Mouse (Mus musculus): ENCODE measurements around the gene Gm20388. TPM values are rescaled to one million over a fixed set of nuclear protein-coding genes. Genes with fewer than 3 reads are reported as not detected.

The Gm20388 gene
- polyA plus RNA-seq, 1 experiment from 2014 or later, result not detected

DNA sequence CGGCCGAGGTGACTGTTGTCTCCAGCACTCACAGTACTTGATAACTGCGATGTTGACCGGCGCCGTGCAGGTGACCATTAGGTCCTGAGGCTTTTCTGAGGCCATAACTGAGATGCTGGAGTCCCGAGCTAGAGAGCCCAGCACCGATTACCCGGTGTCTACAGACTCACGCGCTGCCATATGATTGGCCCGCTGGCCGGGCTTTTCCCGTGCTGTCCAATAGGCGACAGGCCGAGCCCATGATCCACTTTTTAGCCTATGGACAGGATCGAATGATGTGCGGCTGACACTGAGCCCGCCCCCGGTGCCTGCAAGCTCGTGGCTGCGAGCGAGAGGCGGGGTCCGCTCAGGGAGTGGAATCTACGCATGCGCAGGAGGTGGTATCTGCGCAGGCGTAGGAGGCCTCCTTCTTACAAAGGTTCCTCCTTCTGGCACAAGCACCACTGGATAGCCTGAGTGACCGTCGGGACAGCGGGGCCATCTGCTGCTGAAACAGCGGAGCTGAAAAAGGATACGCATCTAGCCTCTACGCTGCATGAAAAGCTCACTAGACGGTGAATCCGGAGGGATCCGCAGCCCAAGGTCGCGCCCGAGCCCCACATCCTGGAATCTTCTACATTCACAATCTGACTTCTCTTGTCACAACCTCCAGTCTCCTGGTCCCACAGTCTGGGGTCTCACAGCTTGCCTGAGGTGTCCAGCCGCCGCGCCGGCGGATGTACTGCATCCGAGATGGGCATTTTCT lies 2532.8 kb downstream of the Gm20388 start, which contains the start of gene Mvd:
Gene Mvd (minus strand): TSS at position 161 of the 745 bp plus-strand sequence.
- Histone ChIP-seq H3K4me3 (ENCODE audit: control insufficient read depth in 1 of 2, insufficient read depth in 1 of 2, low read depth in 1 of 2, low read length in 2 of 2) (peak within 1 kb of the TSS; percentile 57 to 74), H3K9me3 (ENCODE audit: control insufficient read depth, low read length) (no peaks in the 10 kb centered on the region), H3K4me1 (ENCODE audit: control insufficient read depth in 2 of 2, insufficient read depth in 2 of 2, low read length in 2 of 2) (peaks cover 14 to 22% of the 10 kb centered on the region in 2 experiments), H3K27ac (replicated peaks in 1 of 2; ENCODE audit: control insufficient read depth in 1 of 2, insufficient read depth in 1 of 2, low read depth in 2 of 2, low read length in 2 of 2) (peak within 1 kb of the TSS; percentile 82 to 99), H3K4me2 (ENCODE audit: low read length) (peak within 1 kb of the TSS; percentile 92), H3K36me3 (ENCODE audit: control insufficient read depth, insufficient read depth, low read length) (peaks cover 11% of the 10 kb centered on the region; the same call in 1 of the 2 replicates), H3K27me3 (ENCODE audit: control insufficient read depth, insufficient read depth, low read length) (no peaks in the 10 kb centered on the region), H3K9ac (ENCODE audit: low read length) (peak within 1 kb of the TSS; percentile 88)
- ATAC-seq (ENCODE audit: insufficient number of reproducible peaks, insufficient read depth, low FRiP score, low read depth), result peak; percentile 94
- WGBS, result under 1% methylated on average over 47 of the region's 47 CpGs

- H3K27me3 ChIP-seq (ENCODE audit: control insufficient read depth, insufficient read depth, low read length), result no peaks in the 10 kb centered on the region
- peak; percentile 42 for ATAC-seq (ENCODE audit: insufficient number of reproducible peaks, insufficient read depth, low FRiP score, low read depth)
- H3K9me3 ChIP-seq (ENCODE audit: control insufficient read depth, low read length), result no peaks in the 10 kb centered on the region
- H3K36me3 ChIP-seq (ENCODE audit: control insufficient read depth, insufficient read depth, low read length), result peaks cover 6% of the 10 kb centered on the region; the same call in 1 of the 2 replicates
- H3K4me2 ChIP-seq (ENCODE audit: low read length), result peak overlapping the region; percentile 92
- 3% methylated on average over 19 of the region's 19 CpGs for WGBS
- H3K4me1 ChIP-seq (ENCODE audit: control insufficient read depth in 2 of 2, insufficient read depth in 2 of 2, low read length in 2 of 2), result peaks cover 12 to 22% of the 10 kb centered on the region in 2 experiments
- H3K27ac ChIP-seq (replicated peaks in 1 of 2; ENCODE audit: control insufficient read depth in 1 of 2, insufficient read depth in 1 of 2, low read depth in 2 of 2, low read length in 2 of 2), result peak overlapping the region; percentile 82 to 99
- H3K9ac ChIP-seq (ENCODE audit: low read length), result peak overlapping the region; percentile 88
- peak overlapping the region; percentile 52 to 57 for H3K4me3 ChIP-seq (ENCODE audit: control insufficient read depth in 1 of 2, insufficient read depth in 1 of 2, low read depth in 1 of 2, low read length in 2 of 2)
Measured at GRCm38 (mm10) chr8:122444058-122444748, 2533.6 kb downstream of the Gm20388 start.

GRCm38 (mm10) chr8:122445203-122445602 lies 2534.6 kb downstream of the Gm20388 start:
- Histone ChIP-seq H3K4me2 (ENCODE audit: low read length) (peak overlapping the region; percentile 92), H3K27ac (replicated peaks in 1 of 2; ENCODE audit: control insufficient read depth in 1 of 2, insufficient read depth in 1 of 2, low read depth in 2 of 2, low read length in 2 of 2) (peak overlapping the region; percentile 82 to 99), H3K27me3 (ENCODE audit: control insufficient read depth, insufficient read depth, low read length) (no peaks in the 10 kb centered on the region), H3K9ac (ENCODE audit: low read length) (peak overlapping the region; percentile 88), H3K9me3 (ENCODE audit: control insufficient read depth, low read length) (no peaks in the 10 kb centered on the region), H3K4me3 (ENCODE audit: control insufficient read depth in 1 of 2, insufficient read depth in 1 of 2, low read depth in 1 of 2, low read length in 2 of 2) (peak overlapping the region in 1 of 2 experiments; percentile 57; a peak in 1 of 4 replicates), H3K4me1 (ENCODE audit: control insufficient read depth in 2 of 2, insufficient read depth in 2 of 2, low read length in 2 of 2) (peaks cover 15 to 25% of the 10 kb centered on the region in 2 experiments), H3K36me3 (ENCODE audit: control insufficient read depth, insufficient read depth, low read length) (no peaks in the 10 kb centered on the region)
- 48% methylated on average over 3 of the region's 3 CpGs for WGBS
- no peak for ATAC-seq (ENCODE audit: insufficient number of reproducible peaks, insufficient read depth, low FRiP score, low read depth)

DNA sequence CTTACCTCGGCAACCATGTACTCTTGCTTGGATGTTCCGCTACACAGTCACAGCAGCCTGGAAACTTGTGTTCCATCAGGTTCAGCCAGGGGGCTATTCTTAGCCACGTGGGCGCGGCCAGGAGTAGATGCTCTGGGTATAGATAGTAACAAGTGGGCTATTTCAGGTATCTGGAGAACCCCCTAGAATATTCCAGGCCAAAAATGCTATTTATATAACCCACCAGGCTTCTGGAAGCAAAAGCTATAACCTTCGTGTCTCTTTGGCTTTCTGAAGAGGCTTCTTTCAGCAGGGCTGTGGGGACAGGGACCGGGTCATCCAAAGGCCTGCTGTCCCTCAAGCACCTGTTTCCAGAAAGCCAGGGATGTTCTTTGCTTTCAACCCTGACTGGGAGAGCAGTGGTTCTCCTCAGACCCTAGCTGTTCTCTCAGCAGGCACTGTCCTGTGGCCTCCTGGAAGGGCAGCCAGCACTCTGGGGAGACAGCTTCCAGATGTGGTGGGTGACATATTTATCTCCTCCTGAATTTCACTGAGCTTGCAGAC lies 2540.6 kb downstream of the Gm20388 start:
- Histone ChIP-seq H3K9me3 (ENCODE audit: control insufficient read depth, low read length) (no peaks in the 10 kb centered on the region), H3K27me3 (ENCODE audit: control insufficient read depth, insufficient read depth, low read length) (no peaks in the 10 kb centered on the region), H3K4me2 (ENCODE audit: low read length) (peak overlapping the region; percentile 46), H3K4me3 (ENCODE audit: control insufficient read depth in 1 of 2, insufficient read depth in 1 of 2, low read depth in 1 of 2, low read length in 2 of 2) (no peak overlapping the region), H3K4me1 (ENCODE audit: control insufficient read depth in 2 of 2, insufficient read depth in 2 of 2, low read length in 2 of 2) (peaks cover 23 to 31% of the 10 kb centered on the region in 2 experiments), H3K9ac (ENCODE audit: low read length) (peak overlapping the region; percentile 31), H3K36me3 (ENCODE audit: control insufficient read depth, insufficient read depth, low read length) (no peaks in the 10 kb centered on the region), H3K27ac (replicated peaks in 1 of 2; ENCODE audit: control insufficient read depth in 1 of 2, insufficient read depth in 1 of 2, low read depth in 2 of 2, low read length in 2 of 2) (peak overlapping the region; percentile 89 to 97)
- WGBS, result 20% methylated on average over 7 of the region's 7 CpGs
- ATAC-seq (ENCODE audit: insufficient number of reproducible peaks, insufficient read depth, low FRiP score, low read depth), result peak; percentile 45

DNA sequence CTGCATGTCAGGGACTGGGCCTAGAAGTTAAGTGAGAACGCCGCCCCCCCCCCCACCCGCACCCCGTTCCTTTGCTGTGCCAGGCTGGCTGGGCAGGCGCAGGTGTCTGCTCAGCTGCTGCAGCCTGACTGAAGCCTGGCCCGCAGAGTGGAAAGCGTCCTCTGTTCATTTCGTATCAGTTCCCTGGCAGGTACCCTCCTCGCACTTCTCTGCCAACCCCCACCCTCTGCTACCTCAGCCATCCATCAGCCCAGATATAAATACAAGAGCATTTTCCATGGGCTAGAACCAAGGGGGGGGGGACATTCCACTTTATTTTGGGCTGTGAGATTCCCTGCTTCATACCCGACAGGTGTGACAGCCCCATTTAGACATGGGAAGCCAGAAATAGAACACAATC lies 2541.5 kb downstream of the Gm20388 start:
- Histone ChIP-seq H3K36me3 (ENCODE audit: control insufficient read depth, insufficient read depth, low read length) (no peaks in the 10 kb centered on the region), H3K27ac (replicated peaks in 1 of 2; ENCODE audit: control insufficient read depth in 1 of 2, insufficient read depth in 1 of 2, low read depth in 2 of 2, low read length in 2 of 2) (peak overlapping the region in 1 of 2 experiments; percentile 89; a peak in 3 of 4 replicates), H3K27me3 (ENCODE audit: control insufficient read depth, insufficient read depth, low read length) (no peaks in the 10 kb centered on the region), H3K4me2 (ENCODE audit: low read length) (peak overlapping the region; percentile 7; the same call in 1 of the 2 replicates), H3K9ac (ENCODE audit: low read length) (no peak overlapping the region), H3K9me3 (ENCODE audit: control insufficient read depth, low read length) (no peaks in the 10 kb centered on the region), H3K4me3 (ENCODE audit: control insufficient read depth in 1 of 2, insufficient read depth in 1 of 2, low read depth in 1 of 2, low read length in 2 of 2) (no peak overlapping the region), H3K4me1 (ENCODE audit: control insufficient read depth in 2 of 2, insufficient read depth in 2 of 2, low read length in 2 of 2) (peaks cover 23 to 31% of the 10 kb centered on the region in 2 experiments)
- ATAC-seq (ENCODE audit: insufficient number of reproducible peaks, insufficient read depth, low FRiP score, low read depth), result peak; percentile 37
- WGBS, result 49% methylated on average over 10 of the region's 10 CpGs

GRCm38 (mm10) chr8:122454409-122454808 lies 2543.8 kb downstream of the Gm20388 start:
- Histone ChIP-seq H3K9me3 (ENCODE audit: control insufficient read depth, low read length) (no peaks in the 10 kb centered on the region), H3K4me3 (ENCODE audit: control insufficient read depth in 1 of 2, insufficient read depth in 1 of 2, low read depth in 1 of 2, low read length in 2 of 2) (no peak overlapping the region), H3K27me3 (ENCODE audit: control insufficient read depth, insufficient read depth, low read length) (peaks cover 6% of the 10 kb centered on the region; the same call in 1 of the 2 replicates), H3K27ac (replicated peaks in 1 of 2; ENCODE audit: control insufficient read depth in 1 of 2, insufficient read depth in 1 of 2, low read depth in 2 of 2, low read length in 2 of 2) (no peak overlapping the region), H3K4me2 (ENCODE audit: low read length) (no peak overlapping the region), H3K4me1 (ENCODE audit: control insufficient read depth in 2 of 2, insufficient read depth in 2 of 2, low read length in 2 of 2) (peaks cover 23 to 35% of the 10 kb centered on the region in 2 experiments), H3K9ac (ENCODE audit: low read length) (no peak overlapping the region), H3K36me3 (ENCODE audit: control insufficient read depth, insufficient read depth, low read length) (no peaks in the 10 kb centered on the region)
- WGBS, result 87% methylated on average over 6 of the region's 6 CpGs
- ATAC-seq (ENCODE audit: insufficient number of reproducible peaks, insufficient read depth, low FRiP score, low read depth), result no peak

DNA sequence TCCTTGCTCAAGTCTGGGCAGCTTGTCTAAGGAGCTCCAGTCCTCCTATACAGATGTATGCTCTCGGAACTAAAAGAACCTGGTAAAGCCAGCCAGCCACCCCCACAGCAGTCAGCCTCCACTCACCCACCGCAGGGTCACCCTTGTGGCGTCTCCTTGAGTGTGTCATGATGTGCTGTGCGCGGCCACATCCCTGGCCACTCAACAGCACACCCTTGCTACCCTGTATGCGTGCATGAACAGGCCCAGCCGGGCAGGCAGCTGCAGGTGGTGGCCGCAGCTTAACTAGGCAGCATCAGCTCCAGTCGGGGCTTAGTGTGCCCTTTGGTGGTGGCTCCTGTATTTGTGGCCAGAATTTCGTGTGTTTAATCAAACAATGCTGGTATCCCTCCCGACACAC lies 2546.5 kb downstream of the Gm20388 start:
- Histone ChIP-seq H3K4me3 (ENCODE audit: control insufficient read depth in 1 of 2, insufficient read depth in 1 of 2, low read depth in 1 of 2, low read length in 2 of 2) (no peak overlapping the region), H3K9me3 (ENCODE audit: control insufficient read depth, low read length) (no peaks in the 10 kb centered on the region), H3K4me1 (ENCODE audit: control insufficient read depth in 2 of 2, insufficient read depth in 2 of 2, low read length in 2 of 2) (peaks cover 28 to 35% of the 10 kb centered on the region in 2 experiments), H3K27me3 (ENCODE audit: control insufficient read depth, insufficient read depth, low read length) (peaks cover 19% of the 10 kb centered on the region), H3K9ac (ENCODE audit: low read length) (0 out of 2 replicates have a peak overlapping the region, but pooled peaks have one; percentile 11), H3K4me2 (ENCODE audit: low read length) (no peak overlapping the region), H3K27ac (replicated peaks in 1 of 2; ENCODE audit: control insufficient read depth in 1 of 2, insufficient read depth in 1 of 2, low read depth in 2 of 2, low read length in 2 of 2) (no peak overlapping the region), H3K36me3 (ENCODE audit: control insufficient read depth, insufficient read depth, low read length) (no peaks in the 10 kb centered on the region)
- 66% methylated on average over 11 of the region's 11 CpGs for WGBS
- ATAC-seq (ENCODE audit: insufficient number of reproducible peaks, insufficient read depth, low FRiP score, low read depth), result no peak

All from heart, embryonic 14.5 days (tissue).